Comparison of ENCODE assay signal across 11 mouse cellular contexts in the genomic region with DNA sequence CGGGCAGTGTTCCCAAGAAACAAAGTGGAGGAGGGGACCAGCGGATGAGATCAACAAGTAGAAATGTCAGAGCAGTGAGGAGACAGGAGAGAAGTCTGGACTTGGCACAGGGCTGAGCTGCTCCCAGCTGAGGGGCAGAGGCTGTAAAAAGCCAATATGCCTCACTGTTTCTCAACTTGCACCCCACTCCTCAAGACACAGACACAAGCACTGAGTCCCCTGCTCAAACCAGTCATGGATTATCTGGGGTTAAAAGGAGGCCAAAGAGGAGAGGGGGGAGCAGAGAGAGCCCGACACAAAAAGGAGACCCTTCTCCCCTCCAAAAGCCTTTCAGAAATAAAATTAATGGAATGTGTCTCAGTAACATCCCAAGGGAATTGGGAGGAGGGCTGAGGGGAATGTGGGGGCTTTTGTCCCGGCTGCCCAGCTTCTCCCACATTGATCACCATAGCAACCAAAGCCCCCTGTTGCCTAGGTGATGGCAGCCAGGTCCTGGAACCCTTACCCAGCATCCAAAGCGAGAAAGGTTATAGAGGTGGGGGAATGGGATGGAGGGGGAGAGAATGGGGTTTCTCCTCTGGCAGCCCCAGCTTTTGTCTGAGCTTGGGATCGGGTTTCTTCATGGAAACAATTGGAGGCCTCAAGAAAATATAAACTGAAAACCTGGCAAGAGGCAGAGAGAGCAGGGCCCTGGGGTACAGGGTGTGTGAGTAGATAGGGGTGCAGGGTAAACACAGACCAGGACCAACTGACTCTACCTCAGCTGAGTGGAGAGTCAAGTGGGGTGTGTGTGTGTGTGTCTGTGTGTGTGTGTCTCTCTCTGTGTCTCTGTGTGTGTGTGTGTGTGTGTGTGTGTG. TPM values are rescaled to one million over a fixed set of nuclear protein-coding genes. Genes with fewer than 3 reads are reported as not detected.
A peak's percentile ranks its signal among the peaks of the same experiment; 100 is the strongest.
DNase-seq lines count a peak whose midpoint lies in the region; ATAC-seq and TF ChIP-seq lines count a peak whose summit lies in the region.
"Had no signal": no experiment of that assay in that cellular context is flagged by ENCODE, and none has a peak within 500 bp of the region (broad histone marks: within the 10 kb centered on the region; RNA-seq: fewer than 3 reads in every experiment).

No protein-coding gene starts in this region.

- 13% methylated on average over 6 of the region's 6 CpGs for WGBS in hindbrain, embryonic 10.5 days
- 4% methylated on average over 6 of the region's 6 CpGs for WGBS in midbrain, embryonic 14.5 days

- DNase-seq in brain, embryonic 14.5 days (ENCODE audit: low read depth), result peak; percentile 97
- DNase-seq in embryo, embryonic 10.5 days (ENCODE audit: low spot score), result peak; percentile 95
- DNase-seq in hindbrain, embryonic 10.5 days (ENCODE audit: low spot score), result peak; percentile 94
- peak; percentile 90 for DNase-seq in midbrain, embryonic 14.5 days
- DNase-seq in right cerebral cortex, postnatal 25 days, result no peak
- DNase-seq in cerebellum, adult 18-20 months, result no peak
- DNase-seq in adrenal gland, postnatal 10 days, result no peak
- DNase-seq in urinary bladder, adult 2 months (ENCODE audit: low spot score), result no peak
- DNase-seq: kidney, adult 9 months; thymus, postnatal 4 days had no signal

- ATAC-seq in midbrain, embryonic 14.5 days (ENCODE audit: low FRiP score, low TSS enrichment), result peak; percentile 83

- H3K9ac ChIP-seq in midbrain, embryonic 14.5 days (replicated peaks; ENCODE audit: low read length), result peak overlapping the region; percentile 40

- TF ChIP-seq POLR2A in brain, embryonic 14.5 days (IDR thresholded peaks at IDR 0.05; ENCODE audit: borderline replicate concordance, extremely low read depth, insufficient read depth, insufficient read length, poor library complexity, severe bottlenecking), result no peak

- H3K27ac ChIP-seq in hindbrain, embryonic 10.5 days, result peak overlapping the region; percentile 94
- H3K27ac ChIP-seq in midbrain, embryonic 14.5 days (replicated peaks; ENCODE audit: low read depth, low read length), result peak overlapping the region; percentile 92

- TF ChIP-seq CTCF in brain, embryonic 14.5 days (IDR thresholded peaks at IDR 0.05; ENCODE audit: borderline replicate concordance, extremely low read depth, insufficient read depth, insufficient read length), result no peak

- H3K9me3 ChIP-seq in hindbrain, embryonic 10.5 days, result no peaks in the 10 kb centered on the region
- no peaks in the 10 kb centered on the region for H3K9me3 ChIP-seq in midbrain, embryonic 14.5 days (ENCODE audit: control insufficient read depth, low read length)

- peaks cover 99% of the 10 kb centered on the region for H3K4me1 ChIP-seq in hindbrain, embryonic 10.5 days (replicated peaks)
- peaks cover 75% of the 10 kb centered on the region for H3K4me1 ChIP-seq in midbrain, embryonic 14.5 days (ENCODE audit: control insufficient read depth, insufficient read depth, low read length)

- H3K27me3 ChIP-seq in hindbrain, embryonic 10.5 days (ENCODE audit: insufficient read depth, poor library complexity, severe bottlenecking), result no peaks in the 10 kb centered on the region
- no peaks in the 10 kb centered on the region for H3K27me3 ChIP-seq in midbrain, embryonic 14.5 days (ENCODE audit: control insufficient read depth, insufficient read depth, low read length)

- H3K4me2 ChIP-seq in midbrain, embryonic 14.5 days (ENCODE audit: low read length), result peak overlapping the region; percentile 48

- peaks cover 61% of the 10 kb centered on the region for H3K36me3 ChIP-seq in hindbrain, embryonic 10.5 days
- H3K36me3 ChIP-seq in midbrain, embryonic 14.5 days (ENCODE audit: control insufficient read depth, insufficient read depth, low read length), result peaks cover 18% of the 10 kb centered on the region

- H3K4me3 ChIP-seq in hindbrain, embryonic 10.5 days, result peak overlapping the region; percentile 46
- H3K4me3 ChIP-seq in midbrain, embryonic 14.5 days (replicated peaks; ENCODE audit: low read depth, low read length), result peak overlapping the region; percentile 9; the same call in 1 of the 2 replicates

RNA-seq across cellular contexts. Expression of a gene that starts 11.4 kb away (rescaled TPM):
- 61.5 and 87.3 TPM in 2 replicates for polyA plus RNA-seq in brain, embryonic 14.5 days (2012; rRNA removed)
- 46.0 and 72.6 TPM in 2 replicates for polyA plus RNA-seq in hindbrain, embryonic 10.5 days (2016; fragmentation: Nextera tagmentation; extraction: Ambion mirVana)
- 52.7 and 57.3 TPM in 2 replicates for polyA plus RNA-seq in midbrain, embryonic 14.5 days (2014; fragmentation: Nextera tagmentation; extraction: Ambion mirVana)
- total RNA-seq in adrenal gland, postnatal 10 days (2021), result 10 to 100 TPM in 1 of 2 experiments, 1 to 10 TPM in 1; 6.3 to 10.6 TPM
- polyA plus RNA-seq in urinary bladder, adult 2 months (2012; rRNA removed), result 3.7 and 6.4 TPM in 2 replicates

RNA-seq across cellular contexts. Expression of a gene that starts 40.5 kb away (rescaled TPM):
- polyA plus RNA-seq in brain, embryonic 14.5 days (2012; rRNA removed), result 14.8 and 19.3 TPM in 2 replicates
- polyA plus RNA-seq in hindbrain, embryonic 10.5 days (2016; fragmentation: Nextera tagmentation; extraction: Ambion mirVana), result 9.9 and 16.3 TPM in 2 replicates
- polyA plus RNA-seq in midbrain, embryonic 14.5 days (2014; fragmentation: Nextera tagmentation; extraction: Ambion mirVana), result 3.6 and 5.5 TPM in 2 replicates
- total RNA-seq in adrenal gland, postnatal 10 days (2021), result under 1 TPM in 1 of 2 experiments, not detected in 1; 0.09 TPM
- not detected in 2 replicates for polyA plus RNA-seq in urinary bladder, adult 2 months (2012; rRNA removed)
- polyA plus RNA-seq: liver, embryonic 16.5 days had no signal

Comparison
In these comparisons a context has a peak if more than half of its experiments do, and no peak if none do; other contexts are left out.
1. DNase-seq: peak in brain, embryonic 14.5 days (single experiment), embryo, embryonic 10.5 days (single experiment), hindbrain, embryonic 10.5 days (single experiment) and midbrain, embryonic 14.5 days (single experiment); none in right cerebral cortex, postnatal 25 days (single experiment), cerebellum, adult 18-20 months (0 of 2), adrenal gland, postnatal 10 days (single experiment) and urinary bladder, adult 2 months (single experiment).